Mouse (Mus musculus) embryonic facial prominence, embryonic 15.5 days (tissue): ENCODE data around the gene Gm45194. TPM values are rescaled to one million over a fixed set of nuclear protein-coding genes. Genes with fewer than 3 reads are reported as not detected.

Source experiments
- ATAC-seq: fragments of 200-750 bp; cut with Nextera tagmentation; 2 replicates; pipeline ENCODE4 v1.8.0; 2017; ENCODE audit warnings: low read depth, moderate TSS enrichment; ENCODE audit not compliant: insufficient number of reproducible peaks, low FRiP score, low TSS enrichment
- H3K27ac ChIP-seq: fragments of 300-500 bp; sonication (generic); replicated peaks from 2 replicates; pipeline ENCODE4 v1.5.1; 2015; ENCODE audit warnings: mild to moderate bottlenecking, inconsistent platforms
- H3K27me3 ChIP-seq: fragments of 300-500 bp; sonication (generic); 2 replicates; pipeline ENCODE4 v1.6.1; 2015; ENCODE audit warnings: inconsistent platforms
- H3K36me3 ChIP-seq: fragments of 300-500 bp; sonication (generic); 2 replicates; pipeline ENCODE4 v1.6.1; 2015; ENCODE audit warnings: mild to moderate bottlenecking, inconsistent platforms
- H3K4me1 ChIP-seq: fragments of 300-500 bp; sonication (generic); 2 replicates; pipeline ENCODE4 v1.6.1; 2015; ENCODE audit warnings: inconsistent platforms
- H3K4me2 ChIP-seq: fragments of 300-500 bp; sonication (generic); replicated peaks from 2 replicates; pipeline ENCODE4 v1.6.1; 2015; ENCODE audit warnings: mild to moderate bottlenecking, inconsistent platforms
- H3K4me3 ChIP-seq: fragments of 300-500 bp; sonication (generic); replicated peaks from 2 replicates; pipeline ENCODE4 v1.5.1; 2015; ENCODE audit warnings: mild to moderate bottlenecking, inconsistent platforms
- H3K9ac ChIP-seq: fragments of 300-500 bp; sonication (generic); 2 replicates; pipeline ENCODE4 v1.6.1; 2015; ENCODE audit warnings: inconsistent platforms
- H3K9me3 ChIP-seq: fragments of 300-500 bp; sonication (generic); replicated peaks from 2 replicates; pipeline ENCODE4 v1.6.1; 2016; ENCODE audit warnings: inconsistent platforms
- WGBS: fragments of 180-500 bp; shearing (Covaris S2); methylation state at CpG from one replicate; pipeline ENCODE4 v1.1.7; 2015; 5-methylcytosine and 5-hydroxymethylcytosine counted together
- polyA plus RNA-seq: library from polyadenylated mRNA; unstranded; fragments of >200 nt; fragmentation: Nextera tagmentation; extraction: Ambion mirVana; gene quantifications from 2 replicates; pipeline ENCODE4 v1.2.1, GENCODE M21; 2015

Gm45194 gene
- polyA plus RNA-seq, result 1.2 and 1.3 TPM in 2 replicates

GRCm38 (mm10) chrX:111891089-111891488 lies at the start of gene Gm45194:
Gm45194 (plus strand) TSS chrX:111891389.
- 21% methylated on average over 2 of the region's 2 CpGs for WGBS
- no peak within 1 kb of the TSS for H3K4me2 ChIP-seq
- no peak for ATAC-seq

GRCm38 (mm10) chrX:111855878-111856277 lies 35.3 kb upstream of the Gm45194 start:
- ATAC-seq, result no peak
- Histone ChIP-seq H3K9me3 (no peaks in the 10 kb centered on the region), H3K27ac (no peak overlapping the region), H3K4me2 (no peak overlapping the region), H3K27me3 (no peaks in the 10 kb centered on the region), H3K9ac (no peak overlapping the region), H3K36me3 (no peaks in the 10 kb centered on the region), H3K4me3 (no peak overlapping the region), H3K4me1 (no peaks in the 10 kb centered on the region)
- WGBS, result 68% methylated on average over 3 of the region's 3 CpGs

More at GRCm38 (mm10) chrX:111891089-111891488, at the start of gene Gm45194:
- Histone ChIP-seq H3K9ac (no peak within 1 kb of the TSS), H3K4me3 (no peak within 1 kb of the TSS), H3K36me3 (no peaks in the 10 kb centered on the region), H3K27ac (no peak within 1 kb of the TSS), H3K9me3 (no peaks in the 10 kb centered on the region), H3K27me3 (peaks cover 6% of the 10 kb centered on the region; the same call in 1 of the 2 replicates), H3K4me1 (no peaks in the 10 kb centered on the region)

DNA sequence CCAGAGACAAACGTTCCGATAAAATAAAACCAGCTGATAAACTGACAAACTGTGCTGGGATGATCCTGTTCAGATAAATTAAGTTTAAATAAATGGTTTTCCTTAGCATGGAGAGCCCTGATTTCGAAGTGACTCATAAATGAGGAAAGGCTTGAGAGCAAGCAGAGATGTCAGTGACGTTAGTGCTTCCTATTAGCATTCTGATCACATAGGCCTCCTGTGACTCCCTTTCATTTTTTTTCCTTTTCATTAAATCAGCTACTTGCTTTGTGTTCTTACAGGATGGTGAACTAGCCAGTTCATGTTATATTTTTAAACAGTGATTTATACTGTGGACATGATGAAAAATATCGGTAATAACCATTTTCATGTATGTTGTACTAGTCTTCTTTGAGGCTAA lies 9.9 kb upstream of the Gm45194 start:
- no peaks in the 10 kb centered on the region for H3K36me3 ChIP-seq
- no peaks in the 10 kb centered on the region for H3K9me3 ChIP-seq
- H3K9ac ChIP-seq, result no peak overlapping the region
- no peak overlapping the region for H3K27ac ChIP-seq
- no peak for ATAC-seq
- H3K4me3 ChIP-seq, result no peak overlapping the region
- H3K4me1 ChIP-seq, result no peaks in the 10 kb centered on the region
- H3K27me3 ChIP-seq, result no peaks in the 10 kb centered on the region
- 77% methylated on average over 5 of the region's 5 CpGs for WGBS
- H3K4me2 ChIP-seq, result no peak overlapping the region

DNA sequence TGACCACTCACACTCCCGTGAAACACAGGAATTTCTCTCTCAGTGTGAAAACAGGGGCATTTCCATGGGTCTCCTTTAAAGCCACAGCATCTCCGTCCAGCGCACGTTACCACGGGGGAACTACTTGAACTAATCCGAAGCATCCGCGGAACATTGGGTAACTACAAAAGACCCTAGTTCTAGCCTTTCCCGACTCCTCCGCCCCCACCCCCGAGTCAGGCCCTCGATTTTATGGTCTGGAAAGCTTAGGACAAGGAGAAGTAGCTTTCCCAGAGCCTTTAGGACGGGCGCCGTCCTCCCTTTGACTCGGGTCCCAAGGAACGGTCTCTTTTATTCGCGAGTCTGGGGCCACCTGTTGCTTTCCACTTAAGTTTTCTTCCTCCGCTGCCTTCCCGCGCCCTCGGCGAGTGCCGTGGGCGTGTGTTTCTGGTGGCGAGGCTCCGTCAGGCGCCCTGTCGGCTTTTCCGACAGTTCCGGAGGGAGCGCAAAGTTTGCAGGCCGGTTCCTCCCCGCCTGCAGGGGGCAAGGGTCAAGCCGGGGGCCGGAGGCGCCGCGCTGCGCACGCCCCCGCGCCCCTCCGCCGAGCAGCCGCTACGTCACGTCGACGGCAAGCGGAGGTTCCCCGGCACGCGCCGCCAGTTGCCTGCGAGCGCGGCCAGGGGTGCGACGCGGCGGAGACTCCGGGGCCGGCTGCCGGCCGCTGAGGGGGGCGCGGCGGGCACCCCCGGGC lies 3.3 kb downstream of the Gm45194 start:
- no peak overlapping the region for H3K27ac ChIP-seq
- no peak for ATAC-seq
- no peak overlapping the region for H3K9ac ChIP-seq
- H3K4me1 ChIP-seq, result no peaks in the 10 kb centered on the region
- no peaks in the 10 kb centered on the region for H3K9me3 ChIP-seq
- H3K36me3 ChIP-seq, result no peaks in the 10 kb centered on the region
- peak overlapping the region; percentile 44 for H3K4me3 ChIP-seq
- H3K27me3 ChIP-seq, result peaks cover 6% of the 10 kb centered on the region; the same call in 1 of the 2 replicates
- H3K4me2 ChIP-seq, result peak overlapping the region; percentile 69
- 24% methylated on average over 66 of the region's 71 CpGs for WGBS

DNA sequence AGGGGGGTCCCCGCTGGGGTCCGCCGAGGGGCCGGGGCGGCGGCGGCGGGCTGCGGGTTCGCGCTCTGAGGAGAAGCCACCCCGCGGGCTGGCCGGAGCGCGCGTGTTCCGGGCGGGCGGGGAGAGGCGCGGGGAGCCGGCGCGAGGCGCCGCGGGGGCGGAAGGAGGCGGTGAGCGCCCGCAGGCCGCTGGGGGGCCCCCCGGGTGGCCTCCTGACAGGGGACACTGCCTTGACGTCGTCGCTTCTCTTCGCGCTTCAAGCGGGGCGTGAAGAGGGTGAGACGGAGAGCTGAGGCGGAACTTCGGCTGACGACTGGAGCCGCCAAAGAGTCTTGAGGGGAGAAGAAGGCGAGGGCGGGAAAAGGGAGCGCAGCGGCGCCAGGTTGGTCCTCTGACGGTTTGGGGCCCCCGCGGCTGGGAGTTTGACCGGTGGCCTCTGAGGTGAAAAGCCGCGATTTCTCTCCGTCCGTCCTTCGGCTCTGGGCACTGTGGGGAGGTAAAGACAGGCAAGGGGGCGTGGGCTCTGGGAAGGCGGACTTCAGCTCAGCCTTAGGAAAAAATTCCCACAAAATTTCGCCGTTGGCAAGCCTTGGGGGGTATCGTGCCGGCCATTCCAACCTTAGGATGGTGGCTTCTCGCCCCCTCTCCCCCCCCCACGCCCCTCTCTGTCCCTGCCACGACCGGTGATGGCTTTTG lies 4.0 kb downstream of the Gm45194 start:
- no peaks in the 10 kb centered on the region for H3K9me3 ChIP-seq
- no peak for ATAC-seq
- H3K4me2 ChIP-seq, result peak overlapping the region; percentile 69
- WGBS, result 24% methylated on average over 43 of the region's 70 CpGs
- peaks cover 6% of the 10 kb centered on the region; the same call in 1 of the 2 replicates for H3K27me3 ChIP-seq
- H3K36me3 ChIP-seq, result no peaks in the 10 kb centered on the region
- no peak overlapping the region for H3K9ac ChIP-seq
- peak overlapping the region; percentile 44 for H3K4me3 ChIP-seq
- no peak overlapping the region for H3K27ac ChIP-seq
- no peaks in the 10 kb centered on the region for H3K4me1 ChIP-seq

DNA sequence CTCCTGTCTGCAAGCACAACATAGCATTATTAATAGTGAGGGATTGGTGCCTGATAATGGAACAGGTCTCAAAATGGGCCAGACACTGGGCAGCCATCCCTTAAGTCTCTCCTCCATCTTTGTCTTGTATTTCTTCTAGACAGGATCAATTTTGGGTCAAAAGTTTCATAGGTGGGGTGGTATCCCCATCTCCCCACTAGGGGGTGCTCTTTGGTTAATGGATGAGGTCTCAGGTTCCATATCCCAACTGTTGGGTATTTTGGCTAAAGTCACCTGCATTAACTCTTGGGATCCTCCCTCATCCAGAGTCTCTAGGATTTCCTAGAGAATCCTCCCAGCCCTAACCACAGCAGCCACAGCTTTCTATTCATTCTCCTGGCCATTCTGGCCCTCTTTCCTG lies 26.2 kb downstream of the Gm45194 start:
- Histone ChIP-seq H3K27ac (no peak overlapping the region), H3K36me3 (no peaks in the 10 kb centered on the region), H3K4me2 (no peak overlapping the region), H3K4me3 (no peak overlapping the region), H3K9me3 (no peaks in the 10 kb centered on the region), H3K9ac (no peak overlapping the region), H3K27me3 (no peaks in the 10 kb centered on the region), H3K4me1 (no peaks in the 10 kb centered on the region)
- ATAC-seq, result no peak

- no peak overlapping the region for H3K4me3 ChIP-seq
- H3K36me3 ChIP-seq, result no peaks in the 10 kb centered on the region
- ATAC-seq, result no peak
- no peak overlapping the region for H3K9ac ChIP-seq
- no peak overlapping the region for H3K27ac ChIP-seq
- H3K9me3 ChIP-seq, result no peaks in the 10 kb centered on the region
- no peaks in the 10 kb centered on the region for H3K27me3 ChIP-seq
- WGBS, result 65% methylated on average over 4 of the region's 4 CpGs
- H3K4me2 ChIP-seq, result no peak overlapping the region
- H3K4me1 ChIP-seq, result no peaks in the 10 kb centered on the region
Observed at GRCm38 (mm10) chrX:111960909-111961308, 69.7 kb downstream of the Gm45194 start.

DNA sequence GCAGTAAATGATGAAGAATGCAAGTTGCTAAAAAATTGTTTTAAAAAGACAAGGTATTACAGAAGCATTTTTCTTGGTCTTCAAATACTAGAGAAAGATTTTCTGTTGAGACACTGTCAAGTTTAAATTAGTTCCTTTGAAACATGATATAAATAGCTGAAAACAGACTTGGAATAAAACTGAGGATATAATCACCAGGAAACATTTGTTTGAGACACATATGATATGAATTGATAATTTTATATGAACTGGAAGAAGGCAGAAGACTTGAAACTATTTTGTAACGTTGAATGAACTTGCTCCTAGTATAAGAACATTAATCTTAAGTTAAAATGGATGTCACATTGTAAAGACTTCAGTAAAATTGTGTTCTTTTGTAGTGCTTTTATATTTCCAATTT lies 108.5 kb downstream of the Gm45194 start:
- Histone ChIP-seq H3K9ac (no peak overlapping the region), H3K9me3 (no peaks in the 10 kb centered on the region), H3K4me1 (no peaks in the 10 kb centered on the region), H3K36me3 (no peaks in the 10 kb centered on the region), H3K4me3 (no peak overlapping the region), H3K4me2 (no peak overlapping the region), H3K27ac (no peak overlapping the region), H3K27me3 (no peaks in the 10 kb centered on the region)
- WGBS, result 29% methylated on average over 1 of the region's 1 CpGs
- ATAC-seq, result no peak

DNA sequence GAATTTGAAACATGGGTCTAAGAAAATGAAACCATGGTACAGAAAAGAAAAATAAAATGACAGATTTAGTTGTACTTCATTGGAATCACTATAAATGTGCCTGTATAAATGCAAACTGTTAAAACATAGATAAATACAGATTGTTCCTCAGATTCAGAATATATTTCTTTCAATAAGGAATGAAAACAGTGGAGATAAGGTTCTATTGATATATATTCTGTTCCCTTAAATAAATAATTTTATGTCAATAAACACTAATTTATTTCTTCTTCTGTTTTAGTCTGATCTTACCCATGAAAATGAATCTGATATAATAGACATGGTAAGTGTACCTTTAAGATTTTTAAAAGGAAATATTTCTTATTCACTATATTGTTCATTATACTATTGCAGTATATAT lies 119.5 kb downstream of the Gm45194 start, which contains the start of gene Tex16:
Tex16 (plus strand) TSS at position 301 of the 400 bp plus-strand sequence.
- no peak within 1 kb of the TSS for H3K27ac ChIP-seq
- H3K9ac ChIP-seq, result no peak within 1 kb of the TSS
- H3K27me3 ChIP-seq, result no peaks in the 10 kb centered on the region
- ATAC-seq, result no peak
- H3K9me3 ChIP-seq, result no peaks in the 10 kb centered on the region
- no peak within 1 kb of the TSS for H3K4me3 ChIP-seq
- no peaks in the 10 kb centered on the region for H3K36me3 ChIP-seq
- H3K4me2 ChIP-seq, result no peak within 1 kb of the TSS
- H3K4me1 ChIP-seq, result no peaks in the 10 kb centered on the region

GRCm38 (mm10) chrX:112238749-112239148 lies 347.6 kb downstream of the Gm45194 start, which contains the start of gene 4933403O08Rik:
4933403O08Rik (plus strand) TSS chrX:112239049.
- Histone ChIP-seq H3K9ac (no peak within 1 kb of the TSS), H3K9me3 (no peaks in the 10 kb centered on the region), H3K4me2 (no peak within 1 kb of the TSS), H3K27ac (no peak within 1 kb of the TSS), H3K4me3 (no peak within 1 kb of the TSS), H3K4me1 (no peaks in the 10 kb centered on the region), H3K27me3 (no peaks in the 10 kb centered on the region), H3K36me3 (no peaks in the 10 kb centered on the region)
- ATAC-seq, result no peak
- WGBS, result 90% methylated on average over 3 of the region's 3 CpGs

GRCm38 (mm10) chrX:112242916-112243315 lies 351.7 kb downstream of the Gm45194 start:
- Histone ChIP-seq H3K4me3 (no peak overlapping the region), H3K27ac (no peak overlapping the region), H3K9ac (no peak overlapping the region), H3K27me3 (no peaks in the 10 kb centered on the region), H3K4me2 (no peak overlapping the region), H3K4me1 (no peaks in the 10 kb centered on the region), H3K36me3 (no peaks in the 10 kb centered on the region), H3K9me3 (no peaks in the 10 kb centered on the region)
- ATAC-seq, result no peak
- 76% methylated on average over 1 of the region's 1 CpGs for WGBS
